Mouse (Mus musculus) stomach, postnatal 0 days (tissue): ENCODE data around the gene Ankrd23.

Experiments used
- CTCF ChIP-seq: IDR thresholded peaks from 2 replicates; pipeline ENCODE4 v1.5.1; 2016; ENCODE audit warnings: antibody characterized with exemption, low read depth, mild to moderate bottlenecking, moderate library complexity
- EP300 ChIP-seq: optimal IDR thresholded peaks from 2 replicates; pipeline ENCODE3; 2016; ENCODE audit warnings: antibody characterized with exemption

DNA sequence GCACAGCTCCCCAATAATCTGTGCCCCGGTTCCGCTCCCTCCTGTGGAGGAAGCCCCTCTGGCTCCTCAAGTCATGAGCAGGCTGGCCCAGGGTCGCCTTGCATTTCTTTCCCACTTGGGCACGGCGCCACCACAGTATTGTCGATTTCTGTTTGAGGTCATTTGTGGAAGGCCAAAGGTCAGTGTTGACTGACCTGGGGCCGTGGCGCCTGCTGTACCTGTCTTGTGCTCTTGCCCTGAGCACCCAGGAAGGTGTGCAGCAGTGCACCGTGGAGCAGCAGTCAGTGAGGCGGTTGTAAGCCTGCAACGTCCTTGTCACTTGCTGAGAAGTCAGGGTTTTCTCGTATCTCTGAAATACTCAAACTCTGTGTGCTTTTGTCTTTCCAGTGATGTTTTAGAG lies 10.9 kb downstream of the Ankrd23 start:
- TF ChIP-seq EP300, result no peak
- no peak for TF ChIP-seq CTCF
